Mouse (Mus musculus) monocyte, adult 2 months (primary cell): Measurements from ENCODE around the gene Fbl.
A peak's percentile ranks its signal among the peaks of the same experiment; 100 is the strongest.
"Not testable (repeated sequence)": the region's sequence is repeated elsewhere in the genome, so short reads cannot be mapped to it uniquely, and the experiment has no call there.

Experiments
- DNase-seq, 2 experiments: peaks; one replicate each; pipeline ENCODE4 v3.0.0; 2022; ENCODE audit warnings: low spot score in 2 of 2, low read depth in 1 of 2

The Fbl gene

GRCm38 (mm10) chr7:28169489-28170422, at the start of gene Fbl:
Gene Fbl (plus strand): TSS chr7:28169710.
- peak; percentile 35 to 81 for DNase-seq

GRCm38 (mm10) chr7:28129166-28129565, 40.3 kb upstream of the Fbl start, which contains the start of gene 9530053A07Rik:
Gene 9530053A07Rik (plus strand): TSS chr7:28129466.
- no peak for DNase-seq

- DNase-seq, result no peak
Observed at GRCm38 (mm10) chr7:28137613-28138012, 31.9 kb upstream of the Fbl start.

GRCm38 (mm10) chr7:28148263-28148662, 21.2 kb upstream of the Fbl start:
- peak in 1 of 2 experiments; percentile 31 for DNase-seq

GRCm38 (mm10) chr7:28149841-28150240, 19.7 kb upstream of the Fbl start:
- DNase-seq, result no peak

- DNase-seq, result no peak
Observed at GRCm38 (mm10) chr7:28151584-28152221, 17.8 kb upstream of the Fbl start.

- DNase-seq, result not testable (repeated sequence)
Observed at GRCm38 (mm10) chr7:28153595-28153994, 15.9 kb upstream of the Fbl start.

- no peak for DNase-seq
Observed at GRCm38 (mm10) chr7:28159292-28159691, 10.2 kb upstream of the Fbl start.

- DNase-seq, result no peak
Observed at GRCm38 (mm10) chr7:28159893-28160292, 9.6 kb upstream of the Fbl start.

- DNase-seq, result no peak
Observed at GRCm38 (mm10) chr7:28161163-28161749, 8.3 kb upstream of the Fbl start.

GRCm38 (mm10) chr7:28165406-28165805, 4.1 kb upstream of the Fbl start:
- no peak for DNase-seq

- DNase-seq, result peak in 1 of 2 experiments; percentile 45
Observed at GRCm38 (mm10) chr7:28168320-28169115, 992 bp upstream of the Fbl start.

GRCm38 (mm10) chr7:28175358-28175757, 5.8 kb downstream of the Fbl start:
- DNase-seq, result no peak

GRCm38 (mm10) chr7:28179228-28179627, 9.7 kb downstream of the Fbl start, which contains the start of gene Dyrk1b:
Gene Dyrk1b (plus strand): TSS chr7:28179469.
- DNase-seq, result peak; percentile 96 to 99

GRCm38 (mm10) chr7:28179741-28180377, 10.3 kb downstream of the Fbl start:
- peak; percentile 60 to 75 for DNase-seq

- no peak for DNase-seq
Observed at GRCm38 (mm10) chr7:28180890-28181289, 11.4 kb downstream of the Fbl start.

GRCm38 (mm10) chr7:28181376-28181775, 11.9 kb downstream of the Fbl start:
- DNase-seq, result no peak

GRCm38 (mm10) chr7:28182320-28182719, 12.8 kb downstream of the Fbl start:
- no peak for DNase-seq

GRCm38 (mm10) chr7:28185884-28186283, 16.4 kb downstream of the Fbl start:
- DNase-seq, result no peak

GRCm38 (mm10) chr7:28186631-28187030, 17.1 kb downstream of the Fbl start:
- no peak for DNase-seq
